Mouse (Mus musculus) liver, embryonic 16.5 days (tissue): ENCODE measurements around the gene Cdh23. TPM values are rescaled to one million over a fixed set of nuclear protein-coding genes. Genes with fewer than 3 reads are reported as not detected.
A peak's percentile ranks its signal among the peaks of the same experiment; 100 is the strongest.

Experiments used
- ATAC-seq: fragments of 200-750 bp; cut with Nextera tagmentation; 2 replicates; pipeline ENCODE4 v1.8.0; 2017; ENCODE audit warnings: low read depth, mild to moderate bottlenecking, moderate number of reproducible peaks, moderate library complexity
- H3K27ac ChIP-seq: fragments of 300-500 bp; sonication (generic); 2 replicates; pipeline ENCODE4 v1.5.1; 2014; ENCODE audit warnings: mild to moderate bottlenecking, low read length
- H3K27me3 ChIP-seq: fragments of 300-500 bp; sonication (generic); 2 replicates; pipeline ENCODE4 v1.6.1; 2014; ENCODE audit warnings: low read depth, low read length, mixed read lengths; ENCODE audit not compliant: control insufficient read depth, insufficient read depth
- H3K36me3 ChIP-seq: fragments of 300-500 bp; sonication (generic); 2 replicates; pipeline ENCODE4 v1.6.1; 2014; ENCODE audit warnings: mild to moderate bottlenecking; ENCODE audit not compliant: control insufficient read depth, insufficient read depth
- H3K4me1 ChIP-seq: fragments of 300-500 bp; sonication (generic); 2 replicates; pipeline ENCODE4 v1.6.1; 2014; ENCODE audit warnings: low read depth, low read length, mixed read lengths; ENCODE audit not compliant: control insufficient read depth
- H3K4me2 ChIP-seq: fragments of 300-500 bp; sonication (generic); 2 replicates; pipeline ENCODE4 v1.6.1; 2014; ENCODE audit warnings: low read depth, low read length, mixed read lengths
- H3K4me3 ChIP-seq: fragments of 300-500 bp; sonication (generic); 2 replicates; pipeline ENCODE4 v1.5.1; 2014; ENCODE audit warnings: low read depth, mild to moderate bottlenecking, low read length
- H3K9ac ChIP-seq: fragments of 300-500 bp; sonication (generic); 2 replicates; pipeline ENCODE4 v1.6.1; 2014; ENCODE audit warnings: low read depth, low read length
- H3K9me3 ChIP-seq: fragments of 300-500 bp; sonication (generic); replicated peaks from 2 replicates; pipeline ENCODE4 v1.6.1; 2016; ENCODE audit warnings: low read length; ENCODE audit not compliant: control insufficient read depth
- WGBS: fragments of 180-500 bp; shearing (Covaris S2); extraction: QIAGEN DNeasy Blood & Tissue Kit; methylation state at CpG from one replicate; pipeline ENCODE4 v1.1.7; 2014; ENCODE audit not compliant: insufficient replicate concordance; 5-methylcytosine and 5-hydroxymethylcytosine counted together
- polyA plus RNA-seq: library from polyadenylated mRNA; unstranded; fragments of >200 nt; fragmentation: Nextera tagmentation; extraction: Ambion mirVana; gene quantifications from 2 replicates; pipeline ENCODE4 v1.2.1, GENCODE M21; 2015

Gene Cdh23
- polyA plus RNA-seq, 1 experiment from 2014 or later = 0.65 TPM

GRCm38 (mm10) chr10:60564136-60564535 lies 132.2 kb downstream of the Cdh23 start:
- no peak for ATAC-seq
- no peaks in the 10 kb centered on the region; the same call in 1 of the 2 replicates for H3K4me1 ChIP-seq
- H3K9me3 ChIP-seq = no peaks in the 10 kb centered on the region
- H3K4me2 ChIP-seq = no peak overlapping the region
- 56% methylated on average over 6 of the region's 6 CpGs for WGBS
- H3K9ac ChIP-seq = no peak overlapping the region
- no peak overlapping the region for H3K27ac ChIP-seq
- peaks cover 9% of the 10 kb centered on the region for H3K27me3 ChIP-seq
- no peak overlapping the region for H3K4me3 ChIP-seq
- no peaks in the 10 kb centered on the region for H3K36me3 ChIP-seq

GRCm38 (mm10) chr10:60562946-60563345 lies 133.3 kb downstream of the Cdh23 start:
- no peak for ATAC-seq
- Histone ChIP-seq H3K4me1 (no peaks in the 10 kb centered on the region; the same call in 1 of the 2 replicates), H3K9me3 (no peaks in the 10 kb centered on the region), H3K4me2 (no peak overlapping the region), H3K27ac (no peak overlapping the region), H3K4me3 (no peak overlapping the region), H3K9ac (no peak overlapping the region), H3K27me3 (peaks cover 9% of the 10 kb centered on the region), H3K36me3 (no peaks in the 10 kb centered on the region)
- WGBS = 34% methylated on average over 7 of the region's 7 CpGs

DNA sequence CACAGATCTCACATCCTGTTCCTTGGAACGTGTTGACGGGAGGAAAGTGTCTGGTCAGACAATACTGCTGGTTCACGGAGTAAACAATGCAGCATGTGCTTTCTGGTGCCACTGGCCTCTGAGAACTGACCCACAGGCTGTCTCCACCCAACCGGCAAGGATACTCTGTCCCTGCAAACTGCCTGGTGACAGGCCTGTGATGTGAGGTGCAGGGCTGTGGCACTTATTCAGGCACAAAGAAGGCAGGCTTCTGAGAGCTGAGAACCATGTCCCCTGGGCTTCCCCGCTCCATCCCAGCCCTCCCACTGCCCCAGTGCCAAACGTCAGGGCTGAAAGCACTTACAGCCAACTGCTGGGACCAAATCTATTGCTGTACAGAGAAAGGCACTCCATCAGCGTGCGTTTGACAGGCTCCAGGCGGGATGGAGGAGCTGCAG lies 137.8 kb downstream of the Cdh23 start:
- Histone ChIP-seq H3K36me3 (no peaks in the 10 kb centered on the region), H3K9ac (no peak overlapping the region), H3K27me3 (no peaks in the 10 kb centered on the region), H3K4me1 (no peaks in the 10 kb centered on the region), H3K4me2 (no peak overlapping the region), H3K4me3 (no peak overlapping the region), H3K27ac (no peak overlapping the region), H3K9me3 (no peaks in the 10 kb centered on the region)
- ATAC-seq = no peak
- 38% methylated on average over 9 of the region's 9 CpGs for WGBS

DNA sequence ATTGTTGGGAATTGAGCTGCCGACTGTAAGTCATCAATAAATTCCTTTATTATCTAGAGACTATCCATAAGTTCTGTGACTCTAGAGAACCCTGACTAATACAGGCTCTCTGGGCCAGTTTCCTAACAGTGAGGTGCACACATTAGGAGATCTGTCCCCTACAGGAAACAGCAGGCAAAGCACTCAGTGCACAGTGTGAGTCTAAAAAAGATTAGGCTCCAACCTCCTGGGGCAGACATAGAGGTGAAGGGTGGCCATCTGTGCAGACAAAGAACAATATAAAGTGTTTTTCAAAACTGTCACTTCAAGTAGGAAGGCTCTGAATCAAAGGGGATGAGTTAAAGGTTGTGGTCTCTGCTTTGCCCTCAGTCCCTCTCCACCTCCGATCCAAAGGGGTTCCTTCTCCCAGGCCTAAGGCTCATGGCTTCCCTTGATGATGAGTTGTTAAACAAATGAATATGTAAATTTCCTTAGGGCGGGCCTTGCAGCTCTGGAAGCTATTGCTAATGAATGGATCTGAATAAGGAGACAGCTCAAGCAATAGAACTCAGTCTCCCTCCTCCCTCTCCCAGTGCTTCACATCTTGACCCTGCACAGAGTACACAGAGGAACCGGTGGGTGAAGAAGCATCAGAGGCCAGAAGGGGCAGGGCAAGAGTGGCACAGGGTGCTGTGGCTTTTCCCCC lies 143.2 kb downstream of the Cdh23 start:
- no peaks in the 10 kb centered on the region for H3K9me3 ChIP-seq
- ATAC-seq = no peak
- H3K4me2 ChIP-seq = no peak overlapping the region
- no peak overlapping the region for H3K9ac ChIP-seq
- no peak overlapping the region for H3K27ac ChIP-seq
- H3K4me1 ChIP-seq = no peaks in the 10 kb centered on the region
- no peak overlapping the region for H3K4me3 ChIP-seq
- WGBS = 52% methylated on average over 3 of the region's 4 CpGs
- no peaks in the 10 kb centered on the region for H3K36me3 ChIP-seq
- no peaks in the 10 kb centered on the region for H3K27me3 ChIP-seq

- 55% methylated on average over 18 of the region's 18 CpGs for WGBS
- ATAC-seq = no peak
- Histone ChIP-seq H3K9me3 (no peaks in the 10 kb centered on the region), H3K4me3 (no peak overlapping the region), H3K27ac (no peak overlapping the region), H3K9ac (no peak overlapping the region), H3K4me1 (no peaks in the 10 kb centered on the region; the same call in 1 of the 2 replicates), H3K27me3 (no peaks in the 10 kb centered on the region), H3K4me2 (no peak overlapping the region), H3K36me3 (no peaks in the 10 kb centered on the region)
Measured at GRCm38 (mm10) chr10:60539164-60539914, 157.0 kb downstream of the Cdh23 start.

GRCm38 (mm10) chr10:60536098-60536811 lies 160.0 kb downstream of the Cdh23 start:
- Histone ChIP-seq H3K27me3 (no peaks in the 10 kb centered on the region), H3K27ac (no peak overlapping the region), H3K36me3 (no peaks in the 10 kb centered on the region), H3K4me2 (peak overlapping the region; percentile 10), H3K9ac (no peak overlapping the region), H3K4me3 (no peak overlapping the region), H3K4me1 (no peaks in the 10 kb centered on the region; the same call in 1 of the 2 replicates), H3K9me3 (no peaks in the 10 kb centered on the region)
- 0 out of 2 replicates have a peak, but pooled peaks have one; percentile 16 for ATAC-seq
- WGBS = 7% methylated on average over 13 of the region's 14 CpGs

DNA sequence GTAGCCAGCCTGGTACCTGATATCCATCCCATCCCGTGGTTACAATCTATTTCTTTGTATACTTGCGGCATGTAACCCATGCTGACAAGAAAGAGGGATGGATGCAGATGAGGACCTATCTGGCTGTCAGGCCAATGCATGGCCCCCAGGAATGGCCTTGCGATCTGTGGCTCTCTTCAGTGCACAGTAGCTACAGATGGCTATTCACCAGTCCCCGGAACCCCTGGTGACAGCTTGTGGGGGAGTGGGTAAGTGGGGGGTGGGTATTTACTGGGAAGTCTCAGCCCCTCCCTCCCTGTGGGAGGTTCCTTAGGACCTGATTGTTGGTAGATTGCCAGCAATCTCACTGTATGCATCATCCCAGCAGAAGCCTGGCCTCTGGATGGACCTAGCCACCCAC lies 163.8 kb downstream of the Cdh23 start:
- WGBS = 67% methylated on average over 4 of the region's 4 CpGs
- no peak overlapping the region for H3K4me2 ChIP-seq
- H3K27me3 ChIP-seq = no peaks in the 10 kb centered on the region
- no peak overlapping the region for H3K4me3 ChIP-seq
- H3K4me1 ChIP-seq = no peaks in the 10 kb centered on the region; the same call in 1 of the 2 replicates
- H3K36me3 ChIP-seq = no peaks in the 10 kb centered on the region
- H3K9me3 ChIP-seq = no peaks in the 10 kb centered on the region
- no peak overlapping the region for H3K9ac ChIP-seq
- ATAC-seq = no peak
- H3K27ac ChIP-seq = no peak overlapping the region

- Histone ChIP-seq H3K4me3 (no peak overlapping the region), H3K4me1 (no peaks in the 10 kb centered on the region), H3K27ac (no peak overlapping the region), H3K9me3 (no peaks in the 10 kb centered on the region), H3K27me3 (no peaks in the 10 kb centered on the region), H3K4me2 (no peak overlapping the region), H3K9ac (no peak overlapping the region), H3K36me3 (no peaks in the 10 kb centered on the region)
- 30% methylated on average over 2 of the region's 2 CpGs for WGBS
- ATAC-seq = no peak
Measured at GRCm38 (mm10) chr10:60531349-60531748, 164.9 kb downstream of the Cdh23 start.
